Mouse (Mus musculus): Measurements from ENCODE around the gene Fbxo31.
A peak's percentile ranks its signal among the peaks of the same experiment; 100 is the strongest.

Gene Fbxo31

GRCm38 (mm10) chr8:121551065-121551985, 27.3 kb downstream of the Fbxo31 start:
- no peak for DNase-seq (ENCODE audit: low spot score)

GRCm38 (mm10) chr8:121550056-121550455, 28.6 kb downstream of the Fbxo31 start:
- no peak for DNase-seq (ENCODE audit: low spot score)

- DNase-seq (ENCODE audit: low spot score), result peak; percentile 84
These were observed 31.5 kb downstream of the Fbxo31 start for GRCm38 (mm10) chr8:121547132-121547531.

GRCm38 (mm10) chr8:121544936-121545335, 33.7 kb downstream of the Fbxo31 start:
- DNase-seq (ENCODE audit: low spot score), result no peak

GRCm38 (mm10) chr8:121544276-121544785, 34.3 kb downstream of the Fbxo31 start, which contains the start of gene 1700018B08Rik:
Gene 1700018B08Rik, minus strand, starts transcription at chr8:121544320.
- no peak for DNase-seq (ENCODE audit: low spot score)

GRCm38 (mm10) chr8:121542901-121543300, 35.7 kb downstream of the Fbxo31 start:
- no peak for DNase-seq (ENCODE audit: low spot score)

- DNase-seq (ENCODE audit: low spot score), result no peak
These were observed 36.7 kb downstream of the Fbxo31 start for GRCm38 (mm10) chr8:121541862-121542261.

- no peak for DNase-seq (ENCODE audit: low spot score)
These were observed 46.2 kb downstream of the Fbxo31 start for GRCm38 (mm10) chr8:121532381-121532780.

GRCm38 (mm10) chr8:121530639-121531038, 48.0 kb downstream of the Fbxo31 start:
- DNase-seq (ENCODE audit: low spot score), result no peak

- DNase-seq (ENCODE audit: low spot score), result no peak
These were observed 49.8 kb downstream of the Fbxo31 start for GRCm38 (mm10) chr8:121528790-121529189.

- no peak for DNase-seq (ENCODE audit: low spot score)
These were observed 50.9 kb downstream of the Fbxo31 start for GRCm38 (mm10) chr8:121527751-121528150.

GRCm38 (mm10) chr8:121526811-121527550, 51.6 kb downstream of the Fbxo31 start:
- no peak for DNase-seq (ENCODE audit: low spot score)

GRCm38 (mm10) chr8:121525111-121525818, 53.3 kb downstream of the Fbxo31 start:
- no peak for DNase-seq (ENCODE audit: low spot score)

GRCm38 (mm10) chr8:121513429-121513828, 65.2 kb downstream of the Fbxo31 start:
- DNase-seq (ENCODE audit: low spot score), result peak; percentile 95

- no peak for DNase-seq (ENCODE audit: low spot score)
These were observed 66.9 kb downstream of the Fbxo31 start for GRCm38 (mm10) chr8:121511751-121512150.
